Mouse (Mus musculus): Measurements from ENCODE around the gene Adpgk. TPM values are rescaled to one million over a fixed set of nuclear protein-coding genes. Genes with fewer than 3 reads are reported as not detected.

The Adpgk gene
- polyA plus RNA-seq (2012; ENCODE audit: insufficient read depth, insufficient read length, low replicate concordance, missing spikeins): not detected in 2 replicates

GRCm38 (mm10) chr9:59290957-59291687 is at the start of gene Adpgk:
Gene Adpgk (plus strand): TSS chr9:59291558.
- peak within 1 kb of the TSS; percentile 72 for H3K27ac ChIP-seq (ENCODE audit: insufficient read depth, low read depth, low read length)
- under 1% methylated on average over 58 of the region's 58 CpGs for WGBS
- peak within 1 kb of the TSS; percentile 75 for H3K4me3 ChIP-seq (ENCODE audit: insufficient read depth, low read depth, low read length)
- TF ChIP-seq POLR2A (IDR thresholded peaks at IDR 0.05; ENCODE audit: insufficient read depth, low read depth, low read length): peak; percentile 99
- TF ChIP-seq CTCF (IDR thresholded peaks at IDR 0.05; ENCODE audit: insufficient read depth, low read depth, low read length): no peak
- H3K4me1 ChIP-seq (ENCODE audit: control insufficient read depth, insufficient read depth, low read length): no peaks in the 10 kb centered on the region

DNA sequence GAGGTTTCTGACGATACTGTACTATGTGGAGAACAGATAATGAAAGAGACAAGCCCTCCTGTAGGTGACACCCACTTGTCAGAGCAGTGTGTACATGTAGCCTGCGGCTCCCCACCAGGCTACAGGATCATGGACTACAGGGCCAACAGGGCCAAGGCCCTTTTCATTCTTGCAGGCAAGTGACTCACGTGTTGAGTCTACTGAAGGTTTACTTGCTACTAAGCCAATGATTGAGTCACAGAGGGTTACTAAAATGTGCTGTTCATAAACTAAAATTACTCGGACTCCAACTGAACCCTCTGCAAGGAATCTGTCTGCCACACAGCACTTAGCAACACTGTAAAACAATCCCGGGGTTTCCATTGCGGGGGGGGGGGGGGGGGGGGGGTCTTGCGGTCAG is 46.2 kb upstream of the Adpgk start:
- WGBS: 56% methylated on average over 7 of the region's 7 CpGs
- no peak overlapping the region for H3K4me3 ChIP-seq (ENCODE audit: insufficient read depth, low read depth, low read length)
- TF ChIP-seq POLR2A (IDR thresholded peaks at IDR 0.05; ENCODE audit: insufficient read depth, low read depth, low read length) (no peak), CTCF (IDR thresholded peaks at IDR 0.05; ENCODE audit: insufficient read depth, low read depth, low read length) (no peak)
- H3K27ac ChIP-seq (ENCODE audit: insufficient read depth, low read depth, low read length): no peak overlapping the region
- H3K4me1 ChIP-seq (ENCODE audit: control insufficient read depth, insufficient read depth, low read length): 0 out of 2 replicates have a peak, but pooled peaks cover 2% of the 10 kb centered on the region

DNA sequence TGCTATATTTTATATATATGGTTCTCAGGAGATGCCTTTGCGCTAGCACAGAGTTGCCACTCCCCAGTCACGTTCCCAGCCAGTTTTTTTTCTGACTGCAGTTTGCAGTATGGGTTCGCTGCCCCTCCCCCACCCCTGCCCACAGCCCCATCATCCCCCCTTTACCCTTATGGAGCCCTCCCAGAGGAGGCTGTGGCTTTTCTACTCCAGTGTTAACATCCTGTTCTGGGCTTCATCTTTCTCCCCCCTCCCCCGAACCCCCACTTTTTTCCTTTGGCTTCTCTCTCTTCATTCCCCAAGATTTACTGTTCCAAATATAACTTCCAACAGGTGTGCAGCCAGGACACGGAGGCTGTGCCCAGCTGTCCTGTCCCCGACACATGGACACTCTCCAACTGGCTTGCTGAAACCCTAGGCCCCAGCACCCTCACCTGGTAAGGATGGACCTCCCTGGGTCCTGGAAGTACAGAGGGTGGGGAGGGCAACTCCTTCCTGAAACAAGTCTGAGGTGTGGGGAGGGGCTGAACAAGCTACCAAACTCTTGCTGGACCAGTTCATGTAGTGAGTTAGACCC is 44.8 kb upstream of the Adpgk start:
- TF ChIP-seq CTCF (IDR thresholded peaks at IDR 0.05; ENCODE audit: insufficient read depth, low read depth, low read length) (no peak), POLR2A (IDR thresholded peaks at IDR 0.05; ENCODE audit: insufficient read depth, low read depth, low read length) (no peak)
- Histone ChIP-seq H3K27ac (ENCODE audit: insufficient read depth, low read depth, low read length) (no peak overlapping the region), H3K4me1 (ENCODE audit: control insufficient read depth, insufficient read depth, low read length) (0 out of 2 replicates have a peak, but pooled peaks cover 2% of the 10 kb centered on the region), H3K4me3 (ENCODE audit: insufficient read depth, low read depth, low read length) (no peak overlapping the region)
- WGBS: 65% methylated on average over 6 of the region's 6 CpGs

- no peak overlapping the region for H3K27ac ChIP-seq (ENCODE audit: insufficient read depth, low read depth, low read length)
- H3K4me1 ChIP-seq (ENCODE audit: control insufficient read depth, insufficient read depth, low read length): 0 out of 2 replicates have a peak, but pooled peaks cover 2% of the 10 kb centered on the region
- TF ChIP-seq POLR2A (IDR thresholded peaks at IDR 0.05; ENCODE audit: insufficient read depth, low read depth, low read length): no peak
- TF ChIP-seq CTCF (IDR thresholded peaks at IDR 0.05; ENCODE audit: insufficient read depth, low read depth, low read length): no peak
- no peak overlapping the region for H3K4me3 ChIP-seq (ENCODE audit: insufficient read depth, low read depth, low read length)
- WGBS: 67% methylated on average over 3 of the region's 3 CpGs
These were observed 42.0 kb upstream of the Adpgk start for GRCm38 (mm10) chr9:59249359-59249758.

GRCm38 (mm10) chr9:59250272-59250671 is 41.1 kb upstream of the Adpgk start:
- no peak for TF ChIP-seq CTCF (IDR thresholded peaks at IDR 0.05; ENCODE audit: insufficient read depth, low read depth, low read length)
- no peak for TF ChIP-seq POLR2A (IDR thresholded peaks at IDR 0.05; ENCODE audit: insufficient read depth, low read depth, low read length)
- Histone ChIP-seq H3K4me1 (ENCODE audit: control insufficient read depth, insufficient read depth, low read length) (peaks cover 6% of the 10 kb centered on the region), H3K4me3 (ENCODE audit: insufficient read depth, low read depth, low read length) (no peak overlapping the region), H3K27ac (ENCODE audit: insufficient read depth, low read depth, low read length) (no peak overlapping the region)
- 67% methylated on average over 3 of the region's 3 CpGs for WGBS

- Histone ChIP-seq H3K4me3 (ENCODE audit: insufficient read depth, low read depth, low read length) (no peak overlapping the region), H3K4me1 (ENCODE audit: control insufficient read depth, insufficient read depth, low read length) (peaks cover 8% of the 10 kb centered on the region), H3K27ac (ENCODE audit: insufficient read depth, low read depth, low read length) (no peak overlapping the region)
- 57% methylated on average over 5 of the region's 5 CpGs for WGBS
- no peak for TF ChIP-seq POLR2A (IDR thresholded peaks at IDR 0.05; ENCODE audit: insufficient read depth, low read depth, low read length)
- no peak for TF ChIP-seq CTCF (IDR thresholded peaks at IDR 0.05; ENCODE audit: insufficient read depth, low read depth, low read length)
These were observed 36.5 kb upstream of the Adpgk start for GRCm38 (mm10) chr9:59254716-59255421.

DNA sequence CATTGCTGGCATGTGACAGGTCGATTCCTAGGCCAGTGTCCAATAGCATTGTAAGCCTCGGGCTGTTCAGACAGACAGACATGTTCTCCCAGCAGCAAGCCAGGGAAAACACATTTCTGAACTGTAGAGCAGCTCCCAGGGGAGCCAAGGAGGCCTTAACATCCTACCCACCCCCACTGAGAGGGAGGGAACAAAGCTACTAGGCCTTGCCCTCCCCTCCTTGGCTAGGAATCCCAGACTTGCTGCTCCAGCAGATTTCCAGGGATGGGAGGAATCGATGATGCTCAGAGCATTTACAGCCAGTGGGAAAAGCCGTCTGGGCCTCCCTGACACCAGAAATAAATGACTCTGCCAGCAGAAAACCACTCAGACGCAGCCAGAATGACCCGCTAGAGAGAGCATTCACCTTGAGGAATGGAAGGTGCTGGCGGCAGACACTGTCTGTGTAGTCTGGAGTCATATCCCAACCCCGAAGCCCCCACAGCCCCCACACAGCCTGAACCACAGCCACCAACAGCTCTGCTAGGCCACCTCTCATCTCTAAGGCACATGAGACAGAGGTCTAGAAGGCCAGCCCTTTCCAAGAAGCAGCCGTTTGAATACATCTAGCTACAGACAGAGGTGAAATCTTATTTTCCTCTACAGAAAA is 31.4 kb upstream of the Adpgk start:
- no peak overlapping the region for H3K27ac ChIP-seq (ENCODE audit: insufficient read depth, low read depth, low read length)
- TF ChIP-seq CTCF (IDR thresholded peaks at IDR 0.05; ENCODE audit: insufficient read depth, low read depth, low read length): no peak
- no peak for TF ChIP-seq POLR2A (IDR thresholded peaks at IDR 0.05; ENCODE audit: insufficient read depth, low read depth, low read length)

DNA sequence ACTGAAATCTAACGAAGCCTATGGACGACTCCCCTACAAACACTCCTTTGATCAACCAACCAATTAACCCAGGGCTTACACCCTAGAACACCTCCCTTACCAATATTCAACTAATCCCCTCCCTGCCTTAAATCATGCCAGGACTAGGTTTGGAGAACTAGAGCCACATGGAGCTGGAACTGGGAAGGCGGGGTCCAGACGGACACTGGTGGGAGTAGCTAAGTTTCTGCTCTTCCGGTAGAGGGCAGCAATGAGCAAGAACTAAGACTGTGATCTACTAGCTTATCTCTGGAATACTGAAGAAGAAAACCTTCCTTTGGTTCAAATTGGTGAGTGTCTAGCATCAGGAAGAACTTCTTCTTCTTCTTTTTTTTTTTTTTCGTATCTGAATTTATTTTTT is 25.0 kb upstream of the Adpgk start:
- Histone ChIP-seq H3K4me3 (ENCODE audit: insufficient read depth, low read depth, low read length) (no peak overlapping the region), H3K27ac (ENCODE audit: insufficient read depth, low read depth, low read length) (no peak overlapping the region), H3K4me1 (ENCODE audit: control insufficient read depth, insufficient read depth, low read length) (peaks cover 2% of the 10 kb centered on the region; the same call in 1 of the 2 replicates)
- TF ChIP-seq CTCF (IDR thresholded peaks at IDR 0.05; ENCODE audit: insufficient read depth, low read depth, low read length) (no peak), POLR2A (IDR thresholded peaks at IDR 0.05; ENCODE audit: insufficient read depth, low read depth, low read length) (no peak)
- 44% methylated on average over 6 of the region's 6 CpGs for WGBS

More for the DNA sequence above, 31.4 kb upstream of the Adpgk start:
- 70% methylated on average over 9 of the region's 9 CpGs for WGBS
- no peak overlapping the region for H3K4me3 ChIP-seq (ENCODE audit: insufficient read depth, low read depth, low read length)
- peaks cover 8% of the 10 kb centered on the region for H3K4me1 ChIP-seq (ENCODE audit: control insufficient read depth, insufficient read depth, low read length)
